Mouse (Mus musculus): ENCODE data around the gene Prkar2a. TPM values are rescaled to one million over a fixed set of nuclear protein-coding genes. Genes with fewer than 3 reads are reported as not detected.

Prkar2a gene
- polyA plus RNA-seq, 1 experiment from 2014 or later, result 20.2 TPM

DNA sequence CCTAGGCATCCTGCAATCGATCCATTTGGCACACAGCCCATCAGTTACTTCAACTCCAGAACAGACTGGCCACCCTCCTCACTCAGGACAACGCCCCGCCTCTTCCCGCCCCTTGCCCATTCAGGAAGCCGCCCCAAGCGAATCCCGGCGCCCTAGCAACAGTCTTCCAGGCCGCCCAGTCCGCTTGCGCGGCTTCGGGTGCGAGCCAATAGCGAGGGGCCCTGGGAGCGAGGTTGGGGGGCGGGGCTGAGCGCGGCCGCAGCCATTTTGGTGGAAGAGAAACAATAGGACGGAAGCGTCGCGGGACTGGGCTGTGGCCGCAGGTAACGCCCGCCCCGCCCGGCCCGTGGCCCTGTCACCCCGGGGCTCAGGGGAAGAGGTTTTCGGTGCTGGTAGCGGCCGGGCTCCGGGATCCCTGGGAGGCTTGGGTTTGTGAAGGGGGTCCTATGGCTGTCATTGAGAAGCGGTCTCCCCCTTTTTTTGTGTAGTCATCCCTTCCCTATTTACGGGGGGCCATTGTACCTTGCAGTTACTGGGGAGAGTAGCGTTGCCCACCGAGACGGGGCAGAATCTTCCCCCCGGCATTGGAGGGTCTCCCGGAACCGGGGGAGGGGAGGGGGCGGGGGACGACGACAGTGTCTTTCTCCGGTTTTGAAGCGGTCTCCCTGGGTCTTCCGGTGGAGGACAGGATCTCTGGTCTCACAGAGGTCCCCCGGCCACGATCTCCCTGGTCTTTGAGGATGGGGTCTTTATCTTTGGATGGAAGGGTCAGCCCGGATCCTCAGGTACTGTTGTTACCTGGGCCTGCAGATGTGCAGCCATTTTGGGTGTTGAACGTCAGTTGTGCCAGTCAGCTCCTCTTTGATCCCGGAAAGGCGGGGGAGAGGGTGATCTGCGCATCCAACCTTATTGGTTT, 94.7 kb downstream of the Prkar2a start, which contains the start of gene Ip6k2:
TSS of gene Ip6k2 (plus strand) at position 249 of the 916 bp plus-strand sequence.
- H3K4me1 ChIP-seq (ENCODE audit: insufficient read depth, low read length), result peaks cover 53% of the 10 kb centered on the region
- peak within 1 kb of the TSS; percentile 87 for H3K27ac ChIP-seq (ENCODE audit: low read length)
- peaks cover 6% of the 10 kb centered on the region; the same call in 1 of the 2 replicates for H3K36me3 ChIP-seq (ENCODE audit: insufficient read depth, low read length)
- H3K27me3 ChIP-seq (ENCODE audit: insufficient read depth, low read length), result no peaks in the 10 kb centered on the region
- peak within 1 kb of the TSS; percentile 99 for H3K9ac ChIP-seq (replicated peaks; ENCODE audit: low read length)
- H3K4me2 ChIP-seq (replicated peaks; ENCODE audit: low read depth, low read length), result peak within 1 kb of the TSS; percentile 77
- ATAC-seq (ENCODE audit: low FRiP score, low TSS enrichment), result peak; percentile 99
- peak within 1 kb of the TSS; percentile 90 for H3K4me3 ChIP-seq (ENCODE audit: low read length)
- H3K9me3 ChIP-seq (ENCODE audit: low read length), result no peaks in the 10 kb centered on the region
- WGBS, result under 1% methylated on average over 56 of the region's 56 CpGs

DNA sequence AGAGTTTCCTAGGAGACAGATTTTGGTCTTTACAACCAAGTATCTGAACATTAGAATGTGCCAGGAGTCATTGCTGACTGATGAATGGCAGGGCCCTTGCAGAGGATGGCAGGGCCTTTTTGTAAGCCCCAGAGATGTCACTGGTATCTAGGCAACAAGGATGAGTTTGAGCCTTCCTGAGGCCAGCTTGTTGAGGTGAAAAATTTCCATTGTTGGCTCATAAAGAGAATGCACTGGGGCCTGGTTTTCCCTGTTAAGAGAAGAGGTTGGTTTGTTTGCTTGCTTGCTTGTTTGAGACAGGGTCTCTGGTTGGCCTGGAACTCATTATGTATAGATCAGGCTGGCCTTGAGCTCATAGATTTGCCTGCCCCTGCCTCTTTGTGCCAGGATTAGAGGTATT, 96.3 kb downstream of the Prkar2a start:
- peaks cover 62% of the 10 kb centered on the region for H3K4me1 ChIP-seq (ENCODE audit: insufficient read depth, low read length)
- peaks cover 6% of the 10 kb centered on the region; the same call in 1 of the 2 replicates for H3K36me3 ChIP-seq (ENCODE audit: insufficient read depth, low read length)
- no peak overlapping the region for H3K27ac ChIP-seq (ENCODE audit: low read length)
- peak overlapping the region; percentile 36 for H3K9ac ChIP-seq (replicated peaks; ENCODE audit: low read length)
- ATAC-seq (ENCODE audit: low FRiP score, low TSS enrichment), result no peak
- H3K4me2 ChIP-seq (replicated peaks; ENCODE audit: low read depth, low read length), result peak overlapping the region; percentile 77
- no peaks in the 10 kb centered on the region for H3K27me3 ChIP-seq (ENCODE audit: insufficient read depth, low read length)
- H3K4me3 ChIP-seq (ENCODE audit: low read length), result peak overlapping the region; percentile 90
- no peaks in the 10 kb centered on the region for H3K9me3 ChIP-seq (ENCODE audit: low read length)

DNA sequence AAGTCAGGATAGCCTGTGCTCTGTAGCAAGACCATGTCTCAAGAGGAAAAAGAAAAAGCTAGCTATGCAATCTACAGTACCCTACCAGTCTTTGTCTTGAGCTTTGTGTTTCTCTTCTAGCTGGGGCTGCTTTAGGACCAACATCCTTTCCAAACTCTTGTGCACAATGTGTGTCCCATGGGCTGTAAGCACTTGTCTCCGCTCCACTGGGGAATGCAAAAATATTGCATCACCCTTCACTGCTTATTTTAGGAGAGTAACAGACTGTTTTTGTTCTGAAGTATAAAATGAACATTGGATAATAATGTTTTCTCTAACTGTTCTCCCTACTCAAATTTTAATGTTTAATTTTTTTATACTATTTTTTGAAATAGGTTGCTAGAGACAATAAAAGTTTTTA, 97.4 kb downstream of the Prkar2a start:
- H3K27ac ChIP-seq (ENCODE audit: low read length), result no peak overlapping the region
- H3K4me1 ChIP-seq (ENCODE audit: insufficient read depth, low read length), result peaks cover 65% of the 10 kb centered on the region
- no peaks in the 10 kb centered on the region for H3K9me3 ChIP-seq (ENCODE audit: low read length)
- no peak overlapping the region for H3K4me3 ChIP-seq (ENCODE audit: low read length)
- peaks cover 6% of the 10 kb centered on the region; the same call in 1 of the 2 replicates for H3K36me3 ChIP-seq (ENCODE audit: insufficient read depth, low read length)
- H3K27me3 ChIP-seq (ENCODE audit: insufficient read depth, low read length), result no peaks in the 10 kb centered on the region
- 0 out of 2 replicates have a peak overlapping the region, but pooled peaks have one; percentile 77 for H3K4me2 ChIP-seq (replicated peaks; ENCODE audit: low read depth, low read length)
- 90% methylated on average over 1 of the region's 1 CpGs for whole genome bisulfite sequencing
- H3K9ac ChIP-seq (replicated peaks; ENCODE audit: low read length), result no peak overlapping the region
- ATAC-seq (ENCODE audit: low FRiP score, low TSS enrichment), result no peak

DNA sequence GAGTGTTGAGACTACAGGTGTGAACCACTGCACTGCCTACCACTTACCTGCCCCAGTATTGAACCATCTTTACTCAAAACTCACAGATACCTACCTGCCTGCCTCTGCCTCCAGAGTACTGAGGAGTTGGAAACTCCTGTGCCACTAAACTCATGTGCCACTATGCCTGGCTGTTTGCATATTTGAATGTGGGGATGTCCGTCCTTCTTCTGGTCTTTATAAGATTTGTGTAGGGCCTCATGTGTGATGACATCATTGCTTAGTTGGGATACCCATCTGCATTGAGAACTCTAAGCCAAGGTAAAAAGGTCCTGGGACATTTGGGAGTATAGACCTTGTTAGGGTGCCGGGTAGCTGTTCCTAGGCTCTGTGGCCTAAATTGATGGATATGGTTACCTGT, 98.0 kb downstream of the Prkar2a start:
- Histone ChIP-seq H3K4me2 (replicated peaks; ENCODE audit: low read depth, low read length) (no peak overlapping the region), H3K4me3 (ENCODE audit: low read length) (no peak overlapping the region), H3K36me3 (ENCODE audit: insufficient read depth, low read length) (peaks cover 6% of the 10 kb centered on the region; the same call in 1 of the 2 replicates), H3K27ac (ENCODE audit: low read length) (no peak overlapping the region), H3K9ac (replicated peaks; ENCODE audit: low read length) (no peak overlapping the region), H3K4me1 (ENCODE audit: insufficient read depth, low read length) (peaks cover 64% of the 10 kb centered on the region), H3K9me3 (ENCODE audit: low read length) (no peaks in the 10 kb centered on the region), H3K27me3 (ENCODE audit: insufficient read depth, low read length) (no peaks in the 10 kb centered on the region)
- no peak for ATAC-seq (ENCODE audit: low FRiP score, low TSS enrichment)
- WGBS, result 86% methylated on average over 2 of the region's 2 CpGs

DNA sequence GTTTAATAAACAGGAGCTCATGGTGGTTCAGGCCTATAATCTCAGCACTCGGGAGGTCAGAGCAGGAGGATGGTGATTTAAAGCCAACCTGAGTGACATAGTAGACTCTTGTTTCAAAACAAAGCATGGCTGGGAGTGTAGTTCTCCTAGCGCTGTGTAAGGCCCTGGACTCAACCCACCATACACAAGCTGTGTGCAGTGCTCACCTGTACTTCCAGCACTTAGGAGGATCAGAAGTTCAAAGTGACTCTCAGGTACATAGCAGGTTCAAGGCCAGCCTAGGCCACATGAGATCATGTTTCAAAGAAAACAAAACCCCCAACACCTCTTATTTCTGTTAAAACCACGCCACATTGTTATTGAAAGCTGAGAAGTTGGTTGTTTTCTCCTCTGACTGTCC, 99.6 kb downstream of the Prkar2a start:
- no peaks in the 10 kb centered on the region for H3K27me3 ChIP-seq (ENCODE audit: insufficient read depth, low read length)
- ATAC-seq (ENCODE audit: low FRiP score, low TSS enrichment), result no peak
- H3K36me3 ChIP-seq (ENCODE audit: insufficient read depth, low read length), result peaks cover 6% of the 10 kb centered on the region; the same call in 1 of the 2 replicates
- H3K4me1 ChIP-seq (ENCODE audit: insufficient read depth, low read length), result peaks cover 70% of the 10 kb centered on the region
- H3K27ac ChIP-seq (ENCODE audit: low read length), result no peak overlapping the region
- H3K4me2 ChIP-seq (replicated peaks; ENCODE audit: low read depth, low read length), result no peak overlapping the region
- no peak overlapping the region for H3K4me3 ChIP-seq (ENCODE audit: low read length)
- no peaks in the 10 kb centered on the region for H3K9me3 ChIP-seq (ENCODE audit: low read length)
- 0 out of 2 replicates have a peak overlapping the region, but pooled peaks have one; percentile 7 for H3K9ac ChIP-seq (replicated peaks; ENCODE audit: low read length)
- 31% methylated on average over 3 of the region's 3 CpGs for WGBS

DNA sequence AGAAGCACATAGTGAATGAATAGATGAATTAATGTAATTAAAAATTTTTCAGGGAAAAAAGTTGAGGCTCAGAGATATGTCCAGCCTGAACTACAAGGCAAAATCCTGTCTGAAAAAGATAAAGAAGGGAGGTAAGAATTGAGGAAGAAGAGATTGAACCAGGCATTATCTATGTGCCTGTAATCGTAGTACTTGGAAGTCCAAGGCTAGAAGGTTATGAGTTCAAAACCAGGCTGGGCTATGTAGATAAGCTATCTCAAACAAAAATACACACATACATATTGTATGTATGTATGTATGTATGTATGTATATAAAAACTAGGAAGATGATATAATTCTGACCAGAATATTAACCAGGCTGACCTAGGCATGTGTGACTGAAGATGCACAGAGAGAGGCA, 103.2 kb downstream of the Prkar2a start:
- Histone ChIP-seq H3K4me3 (ENCODE audit: low read length) (no peak overlapping the region), H3K27me3 (ENCODE audit: insufficient read depth, low read length) (no peaks in the 10 kb centered on the region), H3K4me1 (ENCODE audit: insufficient read depth, low read length) (peaks cover 80% of the 10 kb centered on the region), H3K9ac (replicated peaks; ENCODE audit: low read length) (no peak overlapping the region), H3K36me3 (ENCODE audit: insufficient read depth, low read length) (peaks cover 13% of the 10 kb centered on the region), H3K4me2 (replicated peaks; ENCODE audit: low read depth, low read length) (no peak overlapping the region), H3K9me3 (ENCODE audit: low read length) (no peaks in the 10 kb centered on the region), H3K27ac (ENCODE audit: low read length) (no peak overlapping the region)
- ATAC-seq (ENCODE audit: low FRiP score, low TSS enrichment), result no peak
- WGBS, result 78% methylated on average over 1 of the region's 1 CpGs

DNA sequence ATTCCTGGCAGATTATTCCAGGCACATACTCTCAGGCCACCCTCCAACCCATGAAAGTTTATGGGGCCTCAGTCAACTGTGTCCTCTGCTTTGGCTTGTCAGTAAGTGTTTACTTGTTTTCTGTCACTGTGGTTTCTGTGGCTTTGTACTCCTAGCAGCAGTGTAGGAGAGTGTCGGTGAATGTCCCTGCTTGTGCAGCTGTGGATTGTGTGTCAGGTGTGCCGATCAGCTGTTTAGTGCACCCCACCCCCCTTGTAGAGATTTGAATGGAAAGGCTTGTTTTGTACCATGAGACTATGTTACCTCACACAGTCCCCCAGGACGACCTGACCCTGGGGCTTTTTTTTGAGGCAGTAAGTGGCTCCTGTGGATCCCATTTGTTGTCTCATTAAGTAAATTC, 103.6 kb downstream of the Prkar2a start:
- Histone ChIP-seq H3K9me3 (ENCODE audit: low read length) (no peaks in the 10 kb centered on the region), H3K4me3 (ENCODE audit: low read length) (no peak overlapping the region), H3K4me1 (ENCODE audit: insufficient read depth, low read length) (peaks cover 76% of the 10 kb centered on the region), H3K27me3 (ENCODE audit: insufficient read depth, low read length) (no peaks in the 10 kb centered on the region), H3K4me2 (replicated peaks; ENCODE audit: low read depth, low read length) (no peak overlapping the region), H3K9ac (replicated peaks; ENCODE audit: low read length) (no peak overlapping the region), H3K27ac (ENCODE audit: low read length) (no peak overlapping the region), H3K36me3 (ENCODE audit: insufficient read depth, low read length) (peaks cover 18% of the 10 kb centered on the region)
- 49% methylated on average over 3 of the region's 3 CpGs for WGBS
- no peak for ATAC-seq (ENCODE audit: low FRiP score, low TSS enrichment)

DNA sequence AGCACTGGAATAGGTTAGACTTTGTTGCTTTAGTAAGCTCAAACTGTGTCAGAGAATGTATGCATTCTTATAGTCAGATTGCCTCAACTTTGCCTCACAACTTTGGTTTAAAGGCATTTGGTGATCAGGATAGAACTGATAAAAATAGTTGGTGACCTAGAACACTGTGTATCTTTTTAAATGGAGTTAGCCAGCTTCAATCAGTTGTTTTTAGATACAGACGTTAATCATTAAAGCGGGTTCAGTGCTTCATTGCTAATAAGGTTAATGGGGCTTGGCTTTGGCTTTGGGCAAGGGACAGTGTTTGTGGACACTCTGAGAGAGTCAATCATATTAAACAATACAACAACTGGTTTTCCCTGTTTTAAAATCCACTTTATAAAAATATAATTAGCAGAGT, 106.2 kb downstream of the Prkar2a start:
- peak overlapping the region; percentile 61 for H3K27ac ChIP-seq (ENCODE audit: low read length)
- no peak overlapping the region for H3K4me3 ChIP-seq (ENCODE audit: low read length)
- peak; percentile 50; the same call in 1 of the 2 replicates for ATAC-seq (ENCODE audit: low FRiP score, low TSS enrichment)
- 15% methylated on average over 2 of the region's 2 CpGs for WGBS
- no peaks in the 10 kb centered on the region for H3K27me3 ChIP-seq (ENCODE audit: insufficient read depth, low read length)
- H3K4me1 ChIP-seq (ENCODE audit: insufficient read depth, low read length), result peaks cover 57% of the 10 kb centered on the region
- peak overlapping the region; percentile 42 for H3K4me2 ChIP-seq (replicated peaks; ENCODE audit: low read depth, low read length)
- no peak overlapping the region for H3K9ac ChIP-seq (replicated peaks; ENCODE audit: low read length)
- H3K36me3 ChIP-seq (ENCODE audit: insufficient read depth, low read length), result peaks cover 38% of the 10 kb centered on the region
- H3K9me3 ChIP-seq (ENCODE audit: low read length), result no peaks in the 10 kb centered on the region

DNA sequence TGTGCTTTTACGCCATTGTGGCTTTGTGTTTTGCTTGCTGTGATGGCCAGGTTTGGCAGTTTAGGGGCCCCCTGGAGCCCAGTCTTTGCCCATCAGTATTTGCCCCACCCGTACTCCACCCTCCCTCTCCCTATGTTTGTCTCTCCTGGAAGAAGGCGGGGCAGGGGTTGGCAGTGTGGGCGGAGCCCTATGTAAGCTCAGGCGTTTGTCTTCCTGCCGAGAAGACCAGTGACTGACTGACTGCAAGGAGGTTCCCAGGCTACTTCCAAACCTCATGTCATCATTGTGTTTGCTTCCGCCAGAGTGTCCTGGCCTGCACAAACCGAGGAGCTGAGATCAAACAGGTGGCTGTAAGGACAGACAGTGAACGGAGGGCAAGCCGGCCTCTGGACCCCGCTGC, 106.6 kb downstream of the Prkar2a start:
- Histone ChIP-seq H3K9ac (replicated peaks; ENCODE audit: low read length) (0 out of 2 replicates have a peak overlapping the region, but pooled peaks have one; percentile 29), H3K4me3 (ENCODE audit: low read length) (peak overlapping the region; percentile 24), H3K9me3 (ENCODE audit: low read length) (no peaks in the 10 kb centered on the region), H3K27ac (ENCODE audit: low read length) (peak overlapping the region; percentile 61; the same call in 1 of the 2 replicates), H3K4me2 (replicated peaks; ENCODE audit: low read depth, low read length) (peak overlapping the region; percentile 42), H3K36me3 (ENCODE audit: insufficient read depth, low read length) (peaks cover 39% of the 10 kb centered on the region), H3K27me3 (ENCODE audit: insufficient read depth, low read length) (no peaks in the 10 kb centered on the region), H3K4me1 (ENCODE audit: insufficient read depth, low read length) (peaks cover 57% of the 10 kb centered on the region)
- ATAC-seq (ENCODE audit: low FRiP score, low TSS enrichment), result peak; percentile 89
- WGBS, result 23% methylated on average over 11 of the region's 11 CpGs

Data from kidney, embryonic 16.5 days (tissue).